Mouse (Mus musculus) brain, adult 2 months (tissue): ENCODE results near the gene Smr3a.

ENCODE experiments used
- DNase-seq: peaks from one replicate; pipeline ENCODE4 v3.0.0; 2011; ENCODE audit warnings: low read depth, low spot score

Smr3a gene

DNA sequence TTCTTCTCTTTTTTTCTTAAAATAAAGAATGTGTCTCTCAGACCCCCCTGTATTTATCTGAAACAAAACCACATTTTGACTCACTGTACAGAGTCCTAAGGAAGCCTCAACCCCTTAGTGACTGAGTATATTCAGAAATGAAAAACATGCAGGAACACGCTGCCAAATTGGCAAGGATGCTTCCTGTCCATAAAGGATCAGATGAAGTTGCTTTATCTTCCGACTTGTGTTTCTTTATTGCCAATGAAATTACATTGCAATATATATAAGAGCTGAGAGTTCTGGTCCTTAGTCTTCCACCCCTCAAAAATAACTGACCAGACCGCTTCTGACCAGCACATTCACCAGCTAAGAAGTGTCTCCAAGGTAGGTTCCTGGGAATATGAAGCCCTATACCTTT lies at the start of gene Smr3a:
Smr3a (plus strand) TSS at position 301 of the 400 bp plus-strand sequence.
- DNase-seq: no peak

DNA sequence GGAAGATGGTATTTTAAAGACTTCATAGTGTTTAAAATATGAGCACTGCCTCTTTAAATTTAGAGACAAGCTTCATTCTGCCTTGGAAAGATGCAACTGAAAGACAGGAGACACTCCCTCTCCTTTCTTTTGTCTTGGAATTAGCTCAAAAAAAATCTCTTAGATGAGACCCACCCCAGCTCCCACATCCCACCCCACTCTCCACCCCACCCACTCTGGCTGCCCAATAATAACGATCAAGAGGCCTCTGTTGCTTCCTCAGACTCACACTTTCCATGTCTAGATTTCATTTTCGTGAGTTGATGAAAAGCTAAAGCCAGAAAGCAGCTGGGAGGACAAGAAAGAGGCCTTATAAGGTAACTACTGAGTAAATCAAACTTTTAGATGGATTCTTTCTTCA lies 33.1 kb upstream of the Smr3a start, which contains the start of the genes 2310003L06Rik and Gm28434:
2310003L06Rik (plus strand) TSS at position 259 of the 400 bp plus-strand sequence.
Gm28434 (plus strand) TSS at position 317 of the 400 bp plus-strand sequence.
- no peak for DNase-seq

DNA sequence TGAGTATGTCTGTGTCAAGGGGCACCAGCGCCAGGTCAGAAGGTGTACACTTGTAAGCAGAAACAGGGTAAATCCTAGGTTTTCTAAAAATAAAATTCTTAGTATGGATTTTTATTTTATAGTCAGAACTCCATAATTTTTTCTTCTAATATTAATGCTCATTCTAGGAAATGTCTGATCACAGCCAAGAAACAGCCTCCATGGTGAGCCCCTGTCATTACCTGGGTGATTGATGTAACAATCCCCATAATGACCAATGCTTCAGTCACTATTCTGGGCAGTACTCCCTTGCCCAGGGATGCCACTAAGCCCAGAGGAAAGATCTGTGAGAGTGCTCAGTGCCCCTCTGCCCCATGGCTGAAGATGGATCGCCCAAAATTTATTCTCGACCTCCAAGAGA lies 23.2 kb upstream of the Smr3a start, which contains the start of gene Cabs1:
Cabs1 (plus strand) TSS at position 301 of the 400 bp plus-strand sequence.
- no peak for DNase-seq

DNA sequence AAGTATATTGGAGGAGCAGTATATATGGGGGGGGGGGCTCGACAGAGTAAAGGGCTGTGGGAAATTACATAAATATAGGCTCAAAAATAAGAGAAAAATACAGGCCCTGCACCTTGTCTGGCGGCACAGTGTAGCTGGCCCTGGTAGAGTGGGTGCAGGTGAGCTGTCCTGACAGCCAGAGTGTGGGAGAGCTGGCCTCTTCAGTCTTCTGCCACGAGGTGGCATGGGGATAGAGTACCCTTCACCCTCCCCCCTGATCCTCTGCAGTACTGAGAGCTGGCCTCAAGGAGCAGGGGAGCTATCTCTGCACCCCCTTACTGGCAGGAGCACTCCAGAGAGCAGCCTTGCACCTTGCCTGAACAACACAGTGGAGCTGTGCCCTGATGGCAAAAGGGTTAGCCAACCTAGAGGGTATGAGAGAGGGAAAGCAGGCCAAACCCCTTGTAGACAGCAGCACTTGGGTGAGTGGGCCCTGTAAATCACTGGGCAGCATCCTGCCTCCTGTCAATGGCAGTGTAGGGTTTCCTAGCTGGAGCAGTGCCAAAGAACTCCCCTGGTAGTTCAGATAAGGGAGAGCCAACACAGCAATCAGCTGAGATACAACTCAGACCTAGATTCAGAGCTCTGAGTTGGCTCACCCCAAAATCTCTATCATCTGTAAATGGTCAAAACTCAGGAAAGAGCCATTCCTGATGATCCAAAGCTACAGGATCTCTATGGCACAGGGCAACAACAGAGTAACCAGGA lies 19.7 kb upstream of the Smr3a start:
- no peak for DNase-seq

DNA sequence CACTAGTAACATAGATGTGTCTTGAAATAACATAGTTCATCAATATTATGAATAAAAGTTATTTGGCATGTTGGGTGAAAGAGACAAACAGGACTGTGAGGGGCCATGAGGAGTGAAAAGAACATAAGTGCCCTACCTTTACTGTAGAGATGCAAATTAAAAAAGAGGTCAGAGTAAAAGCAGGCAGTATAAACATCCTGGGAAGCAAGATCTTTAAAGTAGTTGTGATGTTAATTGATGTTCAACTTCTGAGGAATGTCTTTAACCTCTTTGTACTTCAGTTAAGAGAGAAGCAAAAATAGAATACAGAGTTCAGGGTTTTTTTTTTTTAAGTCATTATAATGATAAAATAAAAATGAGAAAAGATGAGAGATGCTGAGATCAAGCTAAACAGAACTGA lies 2.9 kb downstream of the Smr3a start:
- DNase-seq: no peak
